Mouse (Mus musculus): Measurements from ENCODE around the gene Fgd2.

Fgd2 gene

GRCm38 (mm10) chr17:29422912-29423504, 62.3 kb downstream of the Fgd2 start:
- DNase-seq (ENCODE audit: inconsistent ontology term): no peak

GRCm38 (mm10) chr17:29423991-29424390, 63.3 kb downstream of the Fgd2 start:
- no peak for DNase-seq (ENCODE audit: inconsistent ontology term)

- DNase-seq (ENCODE audit: inconsistent ontology term): no peak
Observed at GRCm38 (mm10) chr17:29425345-29425744, 64.6 kb downstream of the Fgd2 start.

GRCm38 (mm10) chr17:29428213-29428612, 67.5 kb downstream of the Fgd2 start:
- peak; percentile 51 for DNase-seq (ENCODE audit: inconsistent ontology term)

- no peak for DNase-seq (ENCODE audit: inconsistent ontology term)
Observed at GRCm38 (mm10) chr17:29428826-29429225, 68.1 kb downstream of the Fgd2 start.
